ENCODE assay signal across 38 mouse cellular contexts in the genomic region with DNA sequence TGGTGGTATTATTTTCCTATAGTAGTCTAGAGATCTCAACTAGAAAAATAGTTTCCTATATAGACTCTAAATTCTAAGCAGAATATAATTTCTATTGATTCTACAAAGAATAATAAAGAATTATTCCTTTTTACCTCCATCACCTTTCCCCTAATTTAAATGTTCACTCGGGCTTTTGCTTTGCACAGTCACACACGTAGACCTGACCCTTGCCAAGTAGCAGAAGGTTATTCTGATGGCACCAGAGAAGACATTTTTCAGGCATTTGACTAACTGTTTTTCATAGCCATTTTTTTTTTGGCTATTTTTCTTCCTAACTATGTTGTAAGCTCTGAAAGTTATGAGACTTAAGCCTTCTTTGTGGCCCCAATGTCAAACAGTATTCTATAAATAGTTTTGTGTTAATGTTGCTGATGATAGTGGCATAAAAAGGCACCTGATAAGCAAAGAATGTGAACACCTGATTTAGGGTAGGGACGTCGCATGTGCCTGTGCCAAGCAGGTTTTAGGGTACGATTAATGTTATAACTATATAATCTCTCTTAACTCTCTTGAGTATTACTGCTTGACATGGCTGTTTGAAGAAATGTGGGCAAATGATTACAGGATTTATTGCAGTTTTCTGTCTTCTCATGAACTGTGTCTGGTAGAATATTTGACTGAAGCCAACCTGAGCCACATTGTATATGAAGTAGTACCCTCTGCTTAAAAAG. TPM values are rescaled to one million over a fixed set of nuclear protein-coding genes. Genes with fewer than 3 reads are reported as not detected.
DNase-seq lines count a peak whose midpoint lies in the region; ATAC-seq and TF ChIP-seq lines count a peak whose summit lies in the region.
"Had no signal": no experiment of that assay in that cellular context is flagged by ENCODE, and none has a peak within 500 bp of the region (broad histone marks: within the 10 kb centered on the region; RNA-seq: fewer than 3 reads in every experiment).

No protein-coding gene starts in this region.

- H3K79me2 ChIP-seq in liver, adult 2 months (ENCODE audit: control insufficient read depth, insufficient read depth, low read length) = peaks cover 14% of the 10 kb centered on the region; the same call in 1 of the 2 replicates

- peaks cover 68% of the 10 kb centered on the region for H3K36me3 ChIP-seq in heart, embryonic 14.5 days (ENCODE audit: control insufficient read depth, insufficient read depth, low read length)
- peaks cover 52% of the 10 kb centered on the region for H3K36me3 ChIP-seq in liver, adult 2 months (ENCODE audit: control insufficient read depth, insufficient read depth, low read length)
- peaks cover 55% of the 10 kb centered on the region for H3K36me3 ChIP-seq in liver, embryonic 12.5 days
- H3K36me3 ChIP-seq in stomach, postnatal 0 days (ENCODE audit: control insufficient read depth, insufficient read depth, low read length) = 0 out of 2 replicates have a peak, but pooled peaks cover 3% of the 10 kb centered on the region
- peaks cover 4% of the 10 kb centered on the region; the same call in 1 of the 2 replicates for H3K36me3 ChIP-seq in kidney, adult 2 months (ENCODE audit: control insufficient read depth, insufficient read depth, low read length)

- intact Hi-C loops in heart, postnatal 10 days (cut with DNase I) = no loop called here

- no peak for TF ChIP-seq CTCF in liver, adult 2 months (IDR thresholded peaks at IDR 0.05; ENCODE audit: low read depth, low read length)
- TF ChIP-seq CTCF in stomach, postnatal 0 days (IDR thresholded peaks at IDR 0.05; ENCODE audit: low read depth) = no peak
- TF ChIP-seq CTCF in kidney, adult 2 months (conservative IDR thresholded peaks at IDR 0.05; ENCODE audit: insufficient read depth, insufficient read length, low read depth, low read length) = no peak

- H3K27ac ChIP-seq in heart, embryonic 14.5 days (replicated peaks in 1 of 2; ENCODE audit: control insufficient read depth in 1 of 2, insufficient read depth in 1 of 2, low read depth in 2 of 2, low read length in 2 of 2) = peak overlapping the region in 1 of 2 experiments; percentile 73; a peak in 3 of 4 replicates
- peak overlapping the region; percentile 49; the same call in 1 of the 2 replicates for H3K27ac ChIP-seq in liver, adult 2 months (replicated peaks; ENCODE audit: insufficient read depth, low read depth, low read length)
- no peak overlapping the region for H3K27ac ChIP-seq in liver, embryonic 12.5 days
- H3K27ac ChIP-seq in stomach, postnatal 0 days (replicated peaks) = 0 out of 2 replicates have a peak overlapping the region, but pooled peaks have one; percentile 18
- no peak overlapping the region for H3K27ac ChIP-seq in kidney, adult 2 months (ENCODE audit: insufficient read depth, low read depth, low read length)
- H3K27ac ChIP-seq: embryonic facial prominence, embryonic 12.5 days; kidney, embryonic 15.5 days; macrophage; midbrain, embryonic 10.5 days; midbrain, embryonic 15.5 days; neural tube, embryonic 15.5 days had no signal

- 45% methylated on average over 5 of the region's 5 CpGs for WGBS in heart, embryonic 14.5 days
- 59% methylated on average over 5 of the region's 5 CpGs for WGBS in liver, adult 2 months
- 73% methylated on average over 5 of the region's 5 CpGs for WGBS in liver, embryonic 12.5 days (ENCODE audit: insufficient replicate concordance)
- 58% methylated on average over 5 of the region's 5 CpGs for WGBS in stomach, postnatal 0 days
- WGBS in kidney, adult 2 months = 68% methylated on average over 5 of the region's 5 CpGs

- peaks cover 0 to 21% of the 10 kb centered on the region in 2 experiments; a peak in 1 of 4 replicates for H3K4me1 ChIP-seq in heart, embryonic 14.5 days (ENCODE audit: control insufficient read depth in 2 of 2, insufficient read depth in 2 of 2, low read length in 2 of 2)
- peaks cover 39% of the 10 kb centered on the region for H3K4me1 ChIP-seq in liver, adult 2 months (ENCODE audit: control insufficient read depth, insufficient read depth, low read length)
- H3K4me1 ChIP-seq in liver, embryonic 12.5 days = 0 out of 2 replicates have a peak, but pooled peaks cover 4% of the 10 kb centered on the region
- H3K4me1 ChIP-seq in stomach, postnatal 0 days (replicated peaks; ENCODE audit: control insufficient read depth, insufficient read depth) = no peaks in the 10 kb centered on the region
- peaks cover 4% of the 10 kb centered on the region; the same call in 1 of the 2 replicates for H3K4me1 ChIP-seq in kidney, adult 2 months (ENCODE audit: control insufficient read depth, insufficient read depth, low read length)
- H3K4me1 ChIP-seq: embryonic facial prominence, embryonic 12.5 days; kidney, embryonic 15.5 days; midbrain, embryonic 10.5 days; midbrain, embryonic 15.5 days; neural tube, embryonic 15.5 days had no signal

- peak; percentile 31 for DNase-seq in heart, adult 11 months
- DNase-seq in heart, postnatal 10 days = no peak
- DNase-seq in heart, adult 18-20 months = no peak
- DNase-seq in liver, adult 2 months (ENCODE audit: extremely low read depth, low read depth, low spot score) = peak; percentile 58
- DNase-seq in stomach, postnatal 0 days (ENCODE audit: low spot score) = no peak
- DNase-seq in kidney, adult 2 months = no peak
- DNase-seq: adrenal gland, postnatal 10 days; cerebellum, adult 11 months; cerebellum, adult 9-11 months; embryo, embryonic 11 days; kidney, adult 11 months; kidney, postnatal 25 days; lung, adult 2 months; lung, postnatal 10 days; retina, postnatal 1 day; right cerebral cortex, postnatal 14 days had no signal

- no peak overlapping the region for H3K4me3 ChIP-seq in heart, embryonic 14.5 days (ENCODE audit: control insufficient read depth in 1 of 2, insufficient read depth in 1 of 2, low read depth in 1 of 2, low read length in 2 of 2)
- no peak overlapping the region for H3K4me3 ChIP-seq in liver, adult 2 months (ENCODE audit: insufficient read depth, low read depth, low read length)
- H3K4me3 ChIP-seq in liver, embryonic 12.5 days = no peak overlapping the region
- no peak overlapping the region for H3K4me3 ChIP-seq in stomach, postnatal 0 days (ENCODE audit: low read depth, low read length)
- H3K4me3 ChIP-seq in kidney, adult 2 months (ENCODE audit: insufficient read depth, low read depth, low read length) = no peak overlapping the region
- H3K4me3 ChIP-seq: embryonic facial prominence, embryonic 12.5 days; kidney, embryonic 15.5 days; midbrain, embryonic 10.5 days; midbrain, embryonic 15.5 days; neural tube, embryonic 15.5 days had no signal

- TF ChIP-seq EP300 in stomach, postnatal 0 days (optimal IDR thresholded peaks at IDR 0.05) = no peak

- H3K4me2 ChIP-seq in heart, embryonic 14.5 days (ENCODE audit: low read length) = peak overlapping the region; percentile 32
- no peak overlapping the region for H3K4me2 ChIP-seq in liver, embryonic 12.5 days
- H3K4me2 ChIP-seq in stomach, postnatal 0 days (replicated peaks; ENCODE audit: low read depth) = no peak overlapping the region
- H3K4me2 ChIP-seq: embryonic facial prominence, embryonic 12.5 days; kidney, embryonic 15.5 days; liver, embryonic 11.5 days; midbrain, embryonic 15.5 days; neural tube, embryonic 15.5 days had no signal

- TF ChIP-seq POLR2A in liver, adult 2 months (IDR thresholded peaks at IDR 0.05; ENCODE audit: extremely low read depth, insufficient read depth, low read length) = no peak
- TF ChIP-seq POLR2A in kidney, adult 2 months (IDR thresholded peaks at IDR 0.05; ENCODE audit: low read depth, low read length) = no peak

- no peaks in the 10 kb centered on the region for H3K9me3 ChIP-seq in heart, embryonic 14.5 days (ENCODE audit: control insufficient read depth, low read length)
- H3K9me3 ChIP-seq in liver, embryonic 12.5 days (replicated peaks) = no peaks in the 10 kb centered on the region
- H3K9me3 ChIP-seq in stomach, postnatal 0 days (ENCODE audit: control insufficient read depth, low read length) = no peaks in the 10 kb centered on the region
- H3K9me3 ChIP-seq: embryonic facial prominence, embryonic 12.5 days; G1E; kidney, embryonic 15.5 days; midbrain, embryonic 10.5 days; midbrain, embryonic 15.5 days; neural tube, embryonic 15.5 days had no signal

- no peaks in the 10 kb centered on the region for H3K27me3 ChIP-seq in heart, embryonic 14.5 days (ENCODE audit: control insufficient read depth, insufficient read depth, low read length)
- H3K27me3 ChIP-seq in liver, adult 2 months (ENCODE audit: control insufficient read depth, insufficient read depth, low read length) = no peaks in the 10 kb centered on the region
- H3K27me3 ChIP-seq in liver, embryonic 12.5 days (replicated peaks) = no peaks in the 10 kb centered on the region
- no peaks in the 10 kb centered on the region for H3K27me3 ChIP-seq in stomach, postnatal 0 days (ENCODE audit: control insufficient read depth, insufficient read depth, low read length)
- H3K27me3 ChIP-seq in kidney, adult 2 months (replicated peaks; ENCODE audit: control insufficient read depth, insufficient read depth, low read length) = no peaks in the 10 kb centered on the region
- H3K27me3 ChIP-seq: embryonic facial prominence, embryonic 12.5 days; kidney, embryonic 15.5 days; midbrain, embryonic 15.5 days; neural tube, embryonic 15.5 days had no signal

- ATAC-seq in heart, embryonic 14.5 days (ENCODE audit: insufficient number of reproducible peaks, insufficient read depth, low FRiP score, low read depth) = no peak
- no peak for ATAC-seq in liver, embryonic 12.5 days
- ATAC-seq in stomach, postnatal 0 days (ENCODE audit: low FRiP score, low TSS enrichment) = no peak
- ATAC-seq: forebrain, embryonic 14.5 days; hindbrain, embryonic 16.5 days; midbrain, embryonic 15.5 days had no signal

- no peak overlapping the region for H3K9ac ChIP-seq in heart, embryonic 14.5 days (ENCODE audit: low read length)
- H3K9ac ChIP-seq in liver, adult 2 months (ENCODE audit: low read depth, low read length) = no peak overlapping the region
- no peak overlapping the region for H3K9ac ChIP-seq in liver, embryonic 12.5 days
- H3K9ac ChIP-seq in stomach, postnatal 0 days (ENCODE audit: low read length) = no peak overlapping the region
- H3K9ac ChIP-seq: embryonic facial prominence, embryonic 12.5 days; kidney, embryonic 15.5 days; midbrain, embryonic 15.5 days; neural tube, embryonic 15.5 days had no signal

RNA-seq across cellular contexts. Expression of gene Hadhb, which starts 10.3 kb away (rescaled TPM):
- total RNA-seq in heart, postnatal 10 days (2021) = 1,000 to 10,000 TPM; 1,544 to 1,693 TPM
- polyA plus RNA-seq in heart, embryonic 14.5 days (2014; fragmentation: Nextera tagmentation; extraction: Ambion mirVana) = 421 and 422 TPM in 2 replicates
- 1,000 to 10,000 TPM; 2,535 to 2,720 TPM for total RNA-seq in heart, adult 18-20 months (2021)
- total RNA-seq in liver, adult 2 months (2014; rRNA removed) = 252 and 270 TPM in 2 replicates
- polyA plus RNA-seq in liver, adult 2 months (2012; rRNA removed) = 137 and 138 TPM in 2 replicates
- 113 and 116 TPM in 2 replicates for polyA plus RNA-seq in liver, embryonic 12.5 days (2016; fragmentation: Nextera tagmentation; extraction: Ambion mirVana)
- polyA plus RNA-seq in stomach, postnatal 0 days (2015; fragmentation: Nextera tagmentation; extraction: Ambion mirVana) = 323 and 350 TPM in 2 replicates
- polyA plus RNA-seq in kidney, adult 2 months (2012; rRNA removed) = 253 and 280 TPM in 2 replicates

RNA-seq across cellular contexts. Expression of gene Hadha, which starts 10.4 kb away (rescaled TPM):
- total RNA-seq in heart, postnatal 10 days (2021) = 1,000 to 10,000 TPM; 1,297 to 1,510 TPM
- polyA plus RNA-seq in heart, embryonic 14.5 days (2014; fragmentation: Nextera tagmentation; extraction: Ambion mirVana) = 223 and 246 TPM in 2 replicates
- total RNA-seq in heart, adult 18-20 months (2021) = 1,000 to 10,000 TPM; 1,388 to 1,426 TPM
- 218 and 239 TPM in 2 replicates for total RNA-seq in liver, adult 2 months (2014; rRNA removed)
- 106 and 124 TPM in 2 replicates for polyA plus RNA-seq in liver, adult 2 months (2012; rRNA removed)
- 92.2 and 103 TPM in 2 replicates for polyA plus RNA-seq in liver, embryonic 12.5 days (2016; fragmentation: Nextera tagmentation; extraction: Ambion mirVana)
- polyA plus RNA-seq in stomach, postnatal 0 days (2015; fragmentation: Nextera tagmentation; extraction: Ambion mirVana) = 201 and 213 TPM in 2 replicates
- polyA plus RNA-seq in kidney, adult 2 months (2012; rRNA removed) = 116 and 122 TPM in 2 replicates

RNA-seq across cellular contexts. Expression of gene Adgrf3, which starts 40.1 kb away (rescaled TPM):
- total RNA-seq in heart, postnatal 10 days (2021) = under 1 TPM; 0.42 to 0.45 TPM
- polyA plus RNA-seq in heart, embryonic 14.5 days (2014; fragmentation: Nextera tagmentation; extraction: Ambion mirVana) = 0.45 and 0.86 TPM in 2 replicates
- under 1 TPM in 1 of 2 experiments, not detected in 1; 0.59 TPM for total RNA-seq in heart, adult 18-20 months (2021)
- not detected in 2 replicates for total RNA-seq in liver, adult 2 months (2014; rRNA removed)
- not detected in 2 replicates for polyA plus RNA-seq in liver, adult 2 months (2012; rRNA removed)
- not detected in 2 replicates for polyA plus RNA-seq in liver, embryonic 12.5 days (2016; fragmentation: Nextera tagmentation; extraction: Ambion mirVana)
- polyA plus RNA-seq in stomach, postnatal 0 days (2015; fragmentation: Nextera tagmentation; extraction: Ambion mirVana) = 0.12 and 0.24 TPM in 2 replicates
- polyA plus RNA-seq in kidney, adult 2 months (2012; rRNA removed) = 0.05 TPM in 1 of 2 replicates, not detected in the other
- total RNA-seq: gastrocnemius, adult 18-20 months; layer of hippocampus, adult 18-20 months; layer of hippocampus, postnatal 10 days; left cerebral cortex, postnatal 14 days had no signal
- polyA plus RNA-seq: forebrain, embryonic 14.5 days; hindbrain, embryonic 11.5 days; hindbrain, embryonic 16.5 days; limb, embryonic 11.5 days; liver, embryonic 11.5 days; macrophage; midbrain, embryonic 15.5 days; neural tube, embryonic 15.5 days; urinary bladder, adult 2 months had no signal

RNA-seq across cellular contexts. Expression of gene 3110082J24Rik, which starts 59.5 kb away (rescaled TPM):
- not detected for total RNA-seq in heart, postnatal 10 days (2021)
- polyA plus RNA-seq in heart, embryonic 14.5 days (2014; fragmentation: Nextera tagmentation; extraction: Ambion mirVana) = not detected in 2 replicates
- not detected for total RNA-seq in heart, adult 18-20 months (2021)
- total RNA-seq in liver, adult 2 months (2014; rRNA removed) = not detected in 2 replicates
- not detected in 2 replicates for polyA plus RNA-seq in liver, adult 2 months (2012; rRNA removed)
- polyA plus RNA-seq in liver, embryonic 12.5 days (2016; fragmentation: Nextera tagmentation; extraction: Ambion mirVana) = not detected in 2 replicates
- polyA plus RNA-seq in stomach, postnatal 0 days (2015; fragmentation: Nextera tagmentation; extraction: Ambion mirVana) = not detected in 2 replicates
- not detected in 2 replicates for polyA plus RNA-seq in kidney, adult 2 months (2012; rRNA removed)
- total RNA-seq: adrenal gland, postnatal 10 days; G1E; gastrocnemius, adult 18-20 months; gastrocnemius, postnatal 4 days had no signal
- polyA plus RNA-seq: G1E; kidney, embryonic 15.5 days; limb, embryonic 11.5 days; liver, embryonic 11.5 days; lung, adult 2 months; macrophage; small intestine, adult 2 months; stomach, embryonic 14.5 days; urinary bladder, adult 2 months had no signal

Comparison
In these comparisons a context has a peak if more than half of its experiments do, and no peak if none do; other contexts are left out.
1. DNase-seq: peak in heart, adult 11 months (single experiment) and liver, adult 2 months (single experiment); none in heart, postnatal 10 days (0 of 2), heart, adult 18-20 months (0 of 2), stomach, postnatal 0 days (single experiment) and kidney, adult 2 months (single experiment).
2. H3K27ac ChIP-seq: peak in liver, adult 2 months (single experiment) and stomach, postnatal 0 days (single experiment); none in liver, embryonic 12.5 days (single experiment) and kidney, adult 2 months (single experiment).